Mouse (Mus musculus): ENCODE measurements at regions not wholly inside any gene's neighbourhood (a gene's known extent, or its start where the extent isn't known, plus 50 kb on each side); places are given as distances from the start of the nearest gene placed in this dataset.

DNA sequence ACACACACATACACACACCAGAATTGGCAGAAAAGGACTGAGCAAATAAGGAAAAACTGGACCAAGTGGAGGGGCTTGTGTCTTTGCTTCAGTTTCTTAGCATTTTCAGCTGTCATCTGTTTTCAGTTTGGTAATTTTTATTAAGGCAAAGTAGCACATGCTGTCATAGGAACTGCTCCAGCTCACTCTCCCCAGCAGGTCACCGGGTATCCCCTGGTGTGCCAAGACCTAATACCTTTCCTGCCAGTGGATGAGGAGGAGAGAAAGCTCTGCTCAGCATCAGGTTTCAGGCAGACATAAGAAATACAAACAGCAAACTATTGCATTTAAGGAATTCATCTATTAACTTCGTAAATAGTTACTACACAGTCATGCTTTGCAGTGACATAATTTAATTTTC is 109.8 kb upstream of the Hey2 start:
- DNase-seq (ENCODE audit: low spot score): no peak

DNA sequence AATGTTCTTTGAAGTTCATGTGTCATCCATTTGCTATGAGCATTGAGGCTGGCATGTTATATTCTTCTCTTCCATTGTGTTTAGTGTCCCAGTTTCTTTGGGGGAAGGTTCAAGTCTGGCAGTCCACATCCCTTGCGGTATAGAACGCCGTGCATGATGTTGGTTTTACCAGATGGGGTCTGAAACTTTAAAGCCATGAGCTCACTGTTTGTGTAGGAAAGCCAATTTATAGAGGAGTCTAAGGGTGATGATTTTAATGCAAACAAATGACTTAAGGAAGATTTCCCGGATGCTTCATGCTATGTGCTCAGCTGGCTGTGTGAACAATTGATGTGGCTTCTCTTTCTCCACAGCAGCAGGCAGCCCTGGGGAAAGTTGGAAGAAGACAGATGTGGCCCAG is 104.0 kb upstream of the Hey2 start:
- no peak for DNase-seq (ENCODE audit: low spot score)

DNA sequence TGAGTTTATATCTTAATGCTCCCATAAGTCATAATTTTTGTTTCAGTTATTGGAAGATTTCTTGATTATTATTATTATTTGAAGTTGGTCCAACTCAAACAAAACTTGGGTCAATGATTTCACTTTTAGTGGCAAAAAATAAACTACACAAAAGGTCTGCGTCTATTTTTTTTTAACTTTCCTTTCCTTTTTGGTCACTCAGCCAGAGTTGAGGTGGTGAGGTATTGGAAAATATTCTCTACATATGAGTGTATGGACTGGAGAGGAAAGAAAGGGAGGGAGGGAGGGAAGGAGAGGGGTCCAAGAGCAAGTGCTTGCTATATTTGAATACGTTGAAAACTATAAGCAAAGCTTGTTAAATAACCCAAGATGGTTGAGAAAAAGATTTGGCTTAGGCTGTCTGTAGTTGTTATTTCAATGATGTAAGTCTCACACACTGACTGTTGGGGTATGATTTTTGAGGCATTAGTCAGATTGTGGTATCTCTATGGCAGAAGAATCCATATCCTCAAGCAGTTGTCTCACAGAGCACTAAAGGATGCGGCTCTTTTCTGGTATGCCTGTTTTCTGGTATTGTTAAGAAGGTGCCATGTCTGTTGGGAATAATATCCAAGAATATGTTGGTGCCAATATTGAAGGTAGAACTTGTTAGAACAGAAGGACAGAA is 75.9 kb upstream of the Hey2 start:
- DNase-seq (ENCODE audit: low spot score): no peak

DNA sequence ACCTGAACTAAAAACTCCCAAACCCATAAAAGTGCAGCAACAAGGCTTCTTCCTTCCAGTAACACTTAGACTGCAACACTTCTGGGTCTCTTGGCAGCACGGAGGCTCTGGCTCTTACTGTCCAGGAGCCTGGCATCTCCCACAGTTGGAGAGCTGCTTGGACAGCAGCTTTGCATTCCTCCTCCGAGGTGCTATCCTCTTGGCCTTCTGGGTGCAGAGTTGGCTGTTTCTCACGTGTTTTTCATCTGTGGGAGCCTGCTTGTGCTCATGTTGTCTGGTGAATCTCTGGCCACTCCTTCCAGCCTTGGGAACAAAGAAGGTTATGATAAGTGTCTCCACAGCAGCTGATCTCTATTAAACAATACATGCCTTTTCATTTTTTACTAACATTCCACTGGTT is 51.2 kb upstream of the Hey2 start:
- no peak for DNase-seq (ENCODE audit: low spot score)
